Mouse (Mus musculus) heart, postnatal 0 days (tissue): ENCODE results near the gene Irgm2. TPM values are rescaled to one million over a fixed set of nuclear protein-coding genes. Genes with fewer than 3 reads are reported as not detected.

ENCODE experiments used
- ATAC-seq: fragments of 200-750 bp; cut with Nextera tagmentation; 2 replicates; pipeline ENCODE4 v1.8.0; 2017; ENCODE audit warnings: low read depth, moderate number of reproducible peaks, moderate library complexity; ENCODE audit not compliant: insufficient read depth
- DNase-seq: peaks from one replicate; pipeline ENCODE4 v3.0.0-alpha.2; 2016; ENCODE audit warnings: low spot score
- H3K27ac ChIP-seq: fragments of 300-500 bp; sonication (generic); 2 replicates; pipeline ENCODE4 v1.5.1; 2014; ENCODE audit warnings: low read depth, mild to moderate bottlenecking
- H3K27me3 ChIP-seq: fragments of 300-500 bp; sonication (generic); 2 replicates; pipeline ENCODE4 v1.6.1; 2014; ENCODE audit warnings: low read length, mixed read lengths; ENCODE audit not compliant: control insufficient read depth, insufficient read depth
- H3K36me3 ChIP-seq: fragments of 300-500 bp; sonication (generic); replicated peaks from 2 replicates; pipeline ENCODE4 v1.6.1; 2014; ENCODE audit warnings: low read length, mixed read lengths; ENCODE audit not compliant: control insufficient read depth, insufficient read depth
- H3K4me1 ChIP-seq: fragments of 300-500 bp; sonication (generic); 2 replicates; pipeline ENCODE4 v1.6.1; 2014; ENCODE audit warnings: antibody characterized with exemption; ENCODE audit not compliant: control insufficient read depth, insufficient read depth
- H3K4me2 ChIP-seq: fragments of 300-500 bp; sonication (generic); 2 replicates; pipeline ENCODE4 v1.6.1; 2014; ENCODE audit warnings: low read depth, mild to moderate bottlenecking, low read length, moderate library complexity
- H3K4me3 ChIP-seq: fragments of 300-500 bp; sonication (generic); 2 replicates; pipeline ENCODE4 v1.5.1; 2014; ENCODE audit warnings: low read depth, low read length
- H3K9ac ChIP-seq: fragments of 300-500 bp; sonication (generic); replicated peaks from 2 replicates; pipeline ENCODE4 v1.6.1; 2014; ENCODE audit warnings: low read depth, low read length, mixed read lengths
- H3K9me3 ChIP-seq: fragments of 300-500 bp; sonication (generic); replicated peaks from 2 replicates; pipeline ENCODE4 v1.6.1; 2016; ENCODE audit warnings: low read length; ENCODE audit not compliant: control insufficient read depth
- CTCF ChIP-seq: IDR thresholded peaks from 2 replicates; pipeline ENCODE4 v1.5.1; 2016; ENCODE audit warnings: antibody characterized with exemption, control low read depth, low read depth
- EP300 ChIP-seq: IDR thresholded peaks from 2 replicates; pipeline ENCODE4 v1.6.1; 2016; ENCODE audit warnings: antibody characterized with exemption, low read depth
- WGBS: fragments of 180-500 bp; shearing (Covaris S2); extraction: QIAGEN DNeasy Blood & Tissue Kit; methylation state at CpG from one replicate; pipeline ENCODE4 v1.1.7; 2014; 5-methylcytosine and 5-hydroxymethylcytosine counted together
- polyA plus RNA-seq: library from polyadenylated mRNA; unstranded; fragments of >200 nt; fragmentation: Nextera tagmentation; extraction: Ambion mirVana; gene quantifications from 2 replicates; pipeline ENCODE4 v1.2.1, GENCODE M21; 2015
- total RNA-seq: library from RNA; depleted of rRNA; stranded (reverse); fragments of >200 nt; gene quantifications from 2 replicates; pipeline ENCODE4 v1.2.3, GENCODE M21; 2014; ENCODE audit warnings: low replicate concordance; rRNA removed

The Irgm2 gene
- total and polyA plus RNA-seq, 2 experiments from 2014 or later, result 5.2 to 8.7 TPM

GRCm38 (mm10) chr11:58261826-58262225 lies 62.4 kb downstream of the Irgm2 start:
- ATAC-seq, result no peak
- WGBS, result 79% methylated on average over 4 of the region's 4 CpGs
- no peak for TF ChIP-seq CTCF
- no peak for TF ChIP-seq EP300
- no peak overlapping the region for H3K4me3 ChIP-seq
- no peak overlapping the region for H3K9ac ChIP-seq
- no peaks in the 10 kb centered on the region for H3K4me1 ChIP-seq
- H3K27me3 ChIP-seq, result no peaks in the 10 kb centered on the region
- DNase-seq, result no peak
- H3K36me3 ChIP-seq, result no peaks in the 10 kb centered on the region
- no peaks in the 10 kb centered on the region for H3K9me3 ChIP-seq
- H3K27ac ChIP-seq, result no peak overlapping the region
- no peak overlapping the region for H3K4me2 ChIP-seq

GRCm38 (mm10) chr11:58262336-58262735 lies 62.9 kb downstream of the Irgm2 start:
- WGBS, result 88% methylated on average over 3 of the region's 3 CpGs
- Histone ChIP-seq H3K27me3 (no peaks in the 10 kb centered on the region), H3K36me3 (no peaks in the 10 kb centered on the region), H3K9ac (no peak overlapping the region), H3K9me3 (no peaks in the 10 kb centered on the region), H3K4me3 (no peak overlapping the region), H3K4me1 (no peaks in the 10 kb centered on the region), H3K27ac (no peak overlapping the region), H3K4me2 (no peak overlapping the region)
- no peak for TF ChIP-seq CTCF
- no peak for TF ChIP-seq EP300
- ATAC-seq (no peak), DNase-seq (no peak)

- no peaks in the 10 kb centered on the region for H3K27me3 ChIP-seq
- no peak for ATAC-seq
These were observed 64.1 kb downstream of the Irgm2 start for GRCm38 (mm10) chr11:58263516-58263915.

GRCm38 (mm10) chr11:58264546-58264945 lies 65.1 kb downstream of the Irgm2 start:
- DNase-seq (no peak), ATAC-seq (no peak)
- no peaks in the 10 kb centered on the region for H3K36me3 ChIP-seq
- no peak overlapping the region for H3K4me3 ChIP-seq
- H3K4me1 ChIP-seq, result no peaks in the 10 kb centered on the region
- H3K9ac ChIP-seq, result no peak overlapping the region
- no peaks in the 10 kb centered on the region for H3K27me3 ChIP-seq
- no peak overlapping the region for H3K27ac ChIP-seq
- TF ChIP-seq EP300 (no peak), CTCF (no peak)
- no peak overlapping the region for H3K4me2 ChIP-seq
- H3K9me3 ChIP-seq, result no peaks in the 10 kb centered on the region
- WGBS, result 74% methylated on average over 9 of the region's 9 CpGs

More at GRCm38 (mm10) chr11:58263516-58263915, 64.1 kb downstream of the Irgm2 start:
- no peak overlapping the region for H3K4me3 ChIP-seq
- 64% methylated on average over 2 of the region's 2 CpGs for WGBS
- no peak overlapping the region for H3K9ac ChIP-seq
- no peaks in the 10 kb centered on the region for H3K9me3 ChIP-seq
- no peak overlapping the region for H3K4me2 ChIP-seq
- no peak for DNase-seq
- H3K4me1 ChIP-seq, result no peaks in the 10 kb centered on the region
- no peak overlapping the region for H3K27ac ChIP-seq
- TF ChIP-seq EP300, result no peak
- no peak for TF ChIP-seq CTCF
- H3K36me3 ChIP-seq, result no peaks in the 10 kb centered on the region

GRCm38 (mm10) chr11:58268285-58268684 lies 68.9 kb downstream of the Irgm2 start:
- Histone ChIP-seq H3K27ac (no peak overlapping the region), H3K4me3 (no peak overlapping the region), H3K36me3 (no peaks in the 10 kb centered on the region), H3K9me3 (no peaks in the 10 kb centered on the region), H3K4me2 (no peak overlapping the region), H3K27me3 (no peaks in the 10 kb centered on the region), H3K9ac (no peak overlapping the region), H3K4me1 (no peaks in the 10 kb centered on the region)
- DNase-seq (no peak), ATAC-seq (no peak)
- TF ChIP-seq EP300, result no peak
- TF ChIP-seq CTCF, result no peak
- WGBS, result 86% methylated on average over 3 of the region's 3 CpGs

Other genes starting within 250 kb of the Irgm2 start
- 18.2 and 21.8 TPM in 2 replicates for gene Larp1, start 190.6 kb upstream of the Irgm2 start, total RNA-seq
- 6.7 and 8.3 TPM in 2 replicates for gene Larp1, start 190.6 kb upstream of the Irgm2 start, polyA plus RNA-seq
- gene Gm12248, start 106.5 kb upstream of the Irgm2 start, total RNA-seq, result not detected in 2 replicates
- gene Gm12248, start 106.5 kb upstream of the Irgm2 start, polyA plus RNA-seq, result not detected in 2 replicates
- gene Cnot8, start 95.5 kb upstream of the Irgm2 start, total RNA-seq, result 73.1 and 76.6 TPM in 2 replicates
- gene Cnot8, start 95.5 kb upstream of the Irgm2 start, polyA plus RNA-seq, result 68.6 and 71.3 TPM in 2 replicates
- gene Gemin5, start 31.1 kb upstream of the Irgm2 start, total RNA-seq, result 15.7 and 16.4 TPM in 2 replicates
- gene Gemin5, start 31.1 kb upstream of the Irgm2 start, polyA plus RNA-seq, result 5.7 and 6.1 TPM in 2 replicates
- 50.6 and 58.4 TPM in 2 replicates for gene Mrpl22, start 28.0 kb upstream of the Irgm2 start, total RNA-seq
- gene Mrpl22, start 28.0 kb upstream of the Irgm2 start, polyA plus RNA-seq, result 124 and 126 TPM in 2 replicates
- gene Igtp, start 62 bp upstream of the Irgm2 start, total RNA-seq, result 7.8 and 9.8 TPM in 2 replicates
- 7.0 and 8.0 TPM in 2 replicates for gene Igtp, start 62 bp upstream of the Irgm2 start, polyA plus RNA-seq
- gene 4930438A08Rik, start 75.2 kb downstream of the Irgm2 start, total RNA-seq, result not detected in 2 replicates
- not detected in 2 replicates for gene 4930438A08Rik, start 75.2 kb downstream of the Irgm2 start, polyA plus RNA-seq
- gene Zfp692, start 107.5 kb downstream of the Irgm2 start, total RNA-seq, result 8.2 and 12.6 TPM in 2 replicates
- gene Zfp692, start 107.5 kb downstream of the Irgm2 start, polyA plus RNA-seq, result 4.9 and 5.0 TPM in 2 replicates
- 31.4 and 62.4 TPM in 2 replicates for gene Zfp672, start 130.7 kb downstream of the Irgm2 start, total RNA-seq
- 53.5 and 60.8 TPM in 2 replicates for gene Zfp672, start 130.7 kb downstream of the Irgm2 start, polyA plus RNA-seq
- 30.2 and 42.9 TPM in 2 replicates for gene Sh3bp5l, start 131.1 kb downstream of the Irgm2 start, total RNA-seq
- 28.2 and 29.5 TPM in 2 replicates for gene Sh3bp5l, start 131.1 kb downstream of the Irgm2 start, polyA plus RNA-seq
- gene Lypd8, start 179.4 kb downstream of the Irgm2 start, total RNA-seq, result not detected in 2 replicates
- 0.12 TPM in 1 of 2 replicates, not detected in the other for gene Lypd8, start 179.4 kb downstream of the Irgm2 start, polyA plus RNA-seq
- gene 1810065E05Rik, start 221.5 kb downstream of the Irgm2 start, total RNA-seq, result not detected in 2 replicates
- not detected in 2 replicates for gene 1810065E05Rik, start 221.5 kb downstream of the Irgm2 start, polyA plus RNA-seq
- gene Gm12253, start 232.9 kb downstream of the Irgm2 start, total RNA-seq, result not detected in 2 replicates
- gene Gm12253, start 232.9 kb downstream of the Irgm2 start, polyA plus RNA-seq, result not detected in 2 replicates